Mouse (Mus musculus) heart, postnatal 14 days (tissue): ENCODE measurements at regions not wholly inside any gene's neighbourhood (a gene's known extent, or its start where the extent isn't known, plus 50 kb on each side); places are given as distances from the start of the nearest gene placed in this dataset.
A peak's percentile ranks its signal among the peaks of the same experiment; 100 is the strongest.
"Not testable (repeated sequence)": the region's sequence is repeated elsewhere in the genome, so short reads cannot be mapped to it uniquely, and the experiment has no call there.

ENCODE experiments used
- DNase-seq, 2 experiments: peaks; one replicate each; pipeline ENCODE4 v3.0.0; 2021 to 2022
- intact Hi-C: fragments of 180-260 bp; cut with DNase I; formaldehyde crosslinking; loops from one replicate; pipeline ENCODE4 v1.15.1; 2025

GRCm38 (mm10) chr17:69563165-69563564, 124.0 kb downstream of the Akain1 start:
- intact Hi-C loops, result no loop called here
- peak; percentile 24 to 38 for DNase-seq

DNA sequence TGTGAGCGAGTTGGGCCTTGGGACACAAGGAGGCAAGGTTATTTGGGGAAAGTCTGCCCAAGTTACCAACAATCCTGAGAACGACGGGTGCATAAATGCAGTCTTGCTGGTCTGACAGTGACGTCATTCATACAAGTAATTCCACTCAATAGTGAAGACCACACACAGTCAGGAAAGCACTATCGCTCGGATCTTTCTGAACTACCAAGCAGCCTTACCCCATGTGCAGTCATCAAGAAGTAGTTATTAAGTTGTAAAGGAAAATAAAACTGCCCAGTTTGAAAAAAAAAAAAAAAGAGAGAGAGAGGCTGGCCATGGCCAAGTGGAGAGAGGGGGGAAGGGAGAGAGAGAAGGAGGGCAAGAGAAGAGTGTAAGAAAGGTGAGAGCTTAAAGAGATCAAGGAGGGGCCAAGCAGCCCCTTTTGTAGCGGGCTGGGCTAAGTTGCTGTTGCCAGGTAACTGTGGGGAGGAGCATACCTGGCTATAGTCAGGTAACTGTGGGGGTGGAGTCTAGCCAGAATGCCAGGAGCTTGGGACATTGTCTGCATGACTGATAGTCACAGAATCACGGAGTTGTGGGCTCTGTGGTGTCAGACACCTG, 132.0 kb downstream of the Akain1 start:
- intact Hi-C loops, DNase-seq: not testable (repeated sequence)

- intact Hi-C loops, result no loop called here
- no peak for DNase-seq
These were observed 151.4 kb downstream of the Akain1 start for GRCm38 (mm10) chr17:69590553-69590952.

DNA sequence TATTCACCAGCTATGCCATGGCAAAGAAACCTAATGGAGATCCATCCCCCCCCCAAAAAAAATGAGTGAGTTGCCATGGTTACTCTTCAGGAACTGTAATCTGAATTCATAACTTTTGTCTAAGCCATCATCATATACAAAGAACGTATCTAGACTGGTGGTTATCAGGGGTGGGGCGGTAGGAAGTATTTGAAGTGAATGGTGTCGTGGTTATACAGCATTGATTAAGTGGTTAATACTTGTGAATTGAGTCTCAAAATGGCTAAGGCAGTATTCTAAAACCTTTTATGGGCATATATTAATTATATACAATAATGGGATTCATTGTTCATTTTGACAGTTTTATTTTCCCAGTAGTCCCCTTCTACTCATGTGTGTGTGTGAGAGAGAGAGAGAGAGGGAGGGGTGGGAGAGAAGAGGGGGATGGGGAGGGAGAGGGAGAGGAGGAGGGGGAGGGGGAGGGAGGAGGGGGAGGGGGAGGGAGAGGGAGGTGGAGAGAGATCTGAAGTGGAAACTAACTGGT, 158.7 kb downstream of the Akain1 start:
- no peak for DNase-seq
- intact Hi-C loops, result no loop called here

DNA sequence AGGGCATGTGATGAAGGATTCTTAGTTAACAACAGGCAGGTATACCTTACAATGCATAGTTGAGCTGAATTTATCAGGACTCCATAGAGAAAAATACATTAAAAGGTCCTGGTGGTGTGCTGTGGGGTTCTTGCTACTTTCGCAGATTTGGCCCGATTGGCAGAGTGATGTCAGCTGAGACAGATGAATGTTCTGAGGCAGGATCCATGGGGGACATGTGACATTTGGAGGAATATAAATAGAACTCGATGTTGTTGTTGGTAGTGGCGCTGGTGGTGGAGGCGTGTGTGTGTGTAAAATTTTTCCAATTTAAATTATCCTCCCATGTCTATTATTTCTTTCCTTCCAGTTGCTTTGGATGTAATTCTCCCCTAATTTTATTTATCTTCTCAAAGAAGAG, 159.3 kb downstream of the Akain1 start:
- intact Hi-C loops, result no loop called here

GRCm38 (mm10) chr17:69603596-69603995, 164.5 kb downstream of the Akain1 start:
- intact Hi-C loops, result no loop called here
- no peak for DNase-seq

More for the DNA sequence above, 159.3 kb downstream of the Akain1 start:
- DNase-seq, result no peak

- no peak for DNase-seq
These were observed 165.6 kb downstream of the Akain1 start for GRCm38 (mm10) chr17:69604698-69605097.

GRCm38 (mm10) chr17:69605458-69605857, 166.3 kb downstream of the Akain1 start:
- no peak for DNase-seq
- intact Hi-C loops, result no loop called here

More at GRCm38 (mm10) chr17:69604698-69605097, 165.6 kb downstream of the Akain1 start:
- intact Hi-C loops, result no loop called here

DNA sequence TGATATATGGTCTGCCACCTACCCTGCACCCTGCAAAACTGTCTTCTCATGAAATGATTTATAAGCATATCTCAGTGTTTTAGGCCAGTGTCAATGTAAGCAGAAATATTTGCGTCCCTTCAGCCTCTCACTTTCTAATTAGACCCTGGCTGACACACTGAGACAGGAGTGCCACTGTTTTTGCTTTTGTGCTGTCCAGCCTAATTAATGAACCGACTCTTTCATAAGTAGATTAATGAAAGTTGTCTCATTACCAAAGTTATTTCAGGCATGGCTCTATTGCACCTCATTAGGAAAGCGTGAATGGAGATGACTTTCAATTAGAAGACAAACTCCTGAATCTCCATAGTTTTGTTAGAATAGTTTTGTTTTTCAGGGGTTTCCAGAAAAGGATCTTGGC, 192.3 kb downstream of the Akain1 start:
- no peak for DNase-seq
- intact Hi-C loops, result no loop called here

GRCm38 (mm10) chr17:69650496-69650895, 211.4 kb downstream of the Akain1 start:
- DNase-seq, intact Hi-C loops: not testable (repeated sequence)

GRCm38 (mm10) chr17:69654586-69654985, 215.5 kb downstream of the Akain1 start:
- DNase-seq, result no peak
- intact Hi-C loops, result no loop called here

DNA sequence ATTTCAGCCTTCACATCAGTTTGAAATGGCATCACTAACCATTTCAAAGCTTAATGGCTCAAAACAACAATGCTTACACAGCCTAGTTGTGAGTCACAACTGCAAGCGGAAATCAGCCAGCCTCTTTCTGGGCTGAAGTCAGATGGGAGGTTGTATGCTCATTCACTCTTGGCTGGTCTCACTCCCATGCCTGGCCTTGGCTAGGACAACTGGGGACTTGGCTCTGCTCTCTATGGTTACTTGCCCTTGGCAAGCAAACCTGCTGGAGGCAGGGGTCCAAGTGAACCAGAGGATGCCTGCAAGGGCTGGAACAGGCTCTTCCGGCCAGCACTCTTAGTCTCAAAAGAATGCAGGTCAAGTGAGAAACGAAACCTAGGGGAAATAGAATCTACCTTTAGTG, 233.4 kb downstream of the Akain1 start:
- intact Hi-C loops, result no loop called here
- DNase-seq, result peak in 1 of 2 experiments; percentile 13

- DNase-seq, result no peak
- intact Hi-C loops, result no loop called here
These were observed 244.0 kb downstream of the Akain1 start for GRCm38 (mm10) chr17:69683091-69683490.

DNA sequence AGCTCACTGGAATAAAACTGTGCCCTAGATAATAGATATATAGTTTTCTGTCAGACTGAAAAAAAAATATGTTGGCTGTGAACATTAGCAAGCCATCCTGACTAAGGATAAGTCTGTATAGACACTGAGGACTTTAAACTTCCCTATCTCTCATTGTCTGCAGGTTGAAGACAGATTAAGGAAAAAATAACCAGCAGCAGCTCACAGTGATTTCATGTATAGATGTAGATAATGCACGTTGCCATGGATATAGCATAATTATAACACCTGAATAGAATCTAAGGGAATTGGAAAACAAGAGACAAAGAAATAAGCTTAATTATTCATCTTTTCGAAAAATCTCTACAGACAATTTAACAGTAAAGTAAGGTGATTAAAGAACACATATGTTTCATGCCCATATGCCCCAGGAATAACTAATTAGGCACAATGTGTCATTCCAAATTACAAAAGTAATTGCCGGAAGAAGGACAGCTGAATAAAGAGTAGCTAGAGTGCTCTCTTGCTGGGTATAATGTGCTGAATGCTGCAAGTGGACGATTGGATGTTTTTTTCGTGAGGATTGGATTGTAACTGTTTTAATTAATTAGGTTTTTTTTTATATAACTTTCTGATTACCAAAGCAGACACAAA, 246.6 kb downstream of the Akain1 start:
- intact Hi-C loops, result no loop called here
- no peak for DNase-seq

DNA sequence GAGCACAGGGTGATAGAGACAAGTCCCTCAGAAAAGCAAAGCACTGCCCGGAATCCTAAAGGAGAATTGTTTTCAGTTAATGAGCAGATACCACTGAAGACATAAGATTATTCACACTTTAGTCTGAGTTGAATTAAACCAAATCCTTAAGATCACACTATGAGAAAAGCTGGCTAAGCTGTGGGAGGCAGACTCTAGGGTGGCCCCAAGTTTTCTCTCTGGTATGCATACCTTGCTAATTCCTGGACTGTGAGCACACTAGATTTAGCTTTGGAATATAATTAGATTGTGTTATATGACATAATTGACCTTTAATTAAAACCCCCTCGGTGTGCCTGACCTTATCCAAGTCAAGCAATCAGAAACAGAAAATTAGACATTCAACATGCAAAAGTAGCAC, 247.3 kb downstream of the Akain1 start:
- DNase-seq, result no peak
- intact Hi-C loops, result no loop called here

- intact Hi-C loops, result no loop called here
- DNase-seq, result no peak
These were observed 256.2 kb downstream of the Akain1 start for GRCm38 (mm10) chr17:69695341-69695740.

DNA sequence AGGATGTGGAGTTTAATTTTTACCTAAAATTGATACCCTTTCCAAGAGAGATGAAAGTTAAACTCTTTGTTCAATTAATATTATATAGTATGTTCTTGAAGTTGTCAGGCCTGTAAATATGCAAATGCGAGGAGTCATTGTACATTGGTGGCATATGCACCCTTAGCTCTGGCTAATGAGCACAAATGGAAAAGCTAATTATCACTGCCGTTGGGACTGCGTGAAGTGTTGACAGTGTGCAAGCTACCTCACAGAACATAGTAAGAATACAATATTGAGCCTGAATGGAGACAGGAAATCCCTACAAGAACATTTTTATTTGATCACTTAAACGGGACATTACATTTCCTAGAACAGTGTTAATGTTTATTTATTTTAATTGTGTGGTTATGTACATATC, 241.5 kb upstream of the Dlgap1 start:
- intact Hi-C loops, result no loop called here

GRCm38 (mm10) chr17:69732981-69733380, 235.9 kb upstream of the Dlgap1 start:
- DNase-seq, result no peak
- intact Hi-C loops, result no loop called here

More for the DNA sequence above, 241.5 kb upstream of the Dlgap1 start:
- DNase-seq, result no peak

GRCm38 (mm10) chr17:69736379-69737096, 232.3 kb upstream of the Dlgap1 start:
- intact Hi-C loops, result no loop called here

DNA sequence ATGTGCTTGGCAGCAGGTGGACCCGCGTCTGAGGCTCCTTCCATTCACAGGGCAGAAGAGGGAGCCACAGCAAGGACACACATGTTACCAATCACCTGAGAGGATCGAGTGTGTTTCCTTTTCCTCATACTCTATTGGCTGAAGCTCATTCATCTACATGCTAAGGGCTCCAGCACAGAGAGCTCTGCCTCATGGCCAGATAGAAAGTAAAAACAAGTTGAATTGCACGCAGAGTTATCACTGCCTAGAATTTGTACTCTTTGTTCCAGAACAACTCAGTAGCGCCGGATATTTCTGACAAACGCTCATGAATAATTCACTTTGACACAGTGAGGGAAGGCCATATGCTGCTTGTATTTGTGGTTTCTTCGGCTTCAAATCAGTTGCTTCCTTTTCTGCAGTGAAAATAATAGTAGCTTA, 199.9 kb upstream of the Dlgap1 start:
- intact Hi-C loops, result no loop called here
- DNase-seq, result no peak

More at GRCm38 (mm10) chr17:69736379-69737096, 232.3 kb upstream of the Dlgap1 start:
- no peak for DNase-seq

GRCm38 (mm10) chr17:69770046-69770445, 198.8 kb upstream of the Dlgap1 start:
- intact Hi-C loops, result no loop called here

More at GRCm38 (mm10) chr17:69770046-69770445, 198.8 kb upstream of the Dlgap1 start:
- DNase-seq, result no peak
